Mouse (Mus musculus) heart, embryonic 10.5 days (tissue): ENCODE data around the gene Lrg1. TPM values are rescaled to one million over a fixed set of nuclear protein-coding genes. Genes with fewer than 3 reads are reported as not detected.
A peak's percentile ranks its signal among the peaks of the same experiment; 100 is the strongest.

Experiments
- DNase-seq: peaks from one replicate; pipeline ENCODE4 v3.0.0-alpha.2; 2017; ENCODE audit warnings: low spot score
- H3K27ac ChIP-seq: fragments of 300-500 bp; sonication (generic); 2 replicates; pipeline ENCODE4 v1.5.1; 2016; ENCODE audit warnings: mild to moderate bottlenecking
- H3K27me3 ChIP-seq: fragments of 300-500 bp; sonication (generic); 2 replicates; pipeline ENCODE4 v1.6.1; 2016; ENCODE audit warnings: mild to moderate bottlenecking; ENCODE audit not compliant: poor library complexity, insufficient read depth, severe bottlenecking
- H3K36me3 ChIP-seq: fragments of 300-500 bp; sonication (generic); 2 replicates; pipeline ENCODE4 v1.6.1; 2016; ENCODE audit warnings: mild to moderate bottlenecking, moderate library complexity
- H3K4me1 ChIP-seq: fragments of 300-500 bp; sonication (generic); 2 replicates; pipeline ENCODE4 v1.6.1; 2016; ENCODE audit warnings: mild to moderate bottlenecking
- H3K4me3 ChIP-seq: fragments of 300-500 bp; sonication (generic); 2 replicates; pipeline ENCODE4 v1.5.1; 2016; ENCODE audit warnings: mild to moderate bottlenecking, moderate library complexity
- H3K9me3 ChIP-seq: fragments of 300-500 bp; sonication (generic); 2 replicates; pipeline ENCODE4 v1.6.1; 2016; ENCODE audit warnings: mild to moderate bottlenecking, moderate library complexity
- WGBS: fragments of 180-500 bp; shearing (Covaris S2); methylation state at CpG from one replicate; pipeline ENCODE4 v1.1.7; 2016; 5-methylcytosine and 5-hydroxymethylcytosine counted together
- polyA plus RNA-seq: library from polyadenylated mRNA; unstranded; fragments of >200 nt; fragmentation: Nextera tagmentation; extraction: Ambion mirVana; gene quantifications from 2 replicates; pipeline ENCODE4 v1.2.1, GENCODE M21; 2016

Gene Lrg1
- polyA plus RNA-seq, 1 experiment from 2014 or later = not detected

DNA sequence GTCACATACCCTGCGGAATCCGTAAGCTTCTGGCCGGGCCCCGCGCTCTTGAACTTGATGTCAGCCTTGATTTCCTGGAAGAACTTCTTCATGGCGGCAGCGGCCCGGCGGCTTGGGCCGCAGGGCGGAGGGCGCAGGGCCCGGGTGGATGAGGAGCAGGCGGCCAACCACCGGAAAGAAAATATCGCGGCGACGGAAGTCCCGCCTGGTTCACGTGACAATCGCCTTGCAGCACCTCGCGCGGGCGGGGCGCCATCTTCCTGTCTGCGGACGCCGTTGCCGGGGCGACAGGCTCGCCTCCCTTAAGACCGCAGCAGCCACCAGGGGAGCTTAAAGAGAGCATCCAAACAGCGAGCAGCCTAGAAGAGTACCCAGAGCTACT is 47.0 kb downstream of the Lrg1 start, which contains the start of gene Ubxn6:
Gene Ubxn6 (minus strand): TSS at position 202 of the 382 bp plus-strand sequence.
- no peaks in the 10 kb centered on the region for H3K9me3 ChIP-seq
- under 1% methylated on average over 35 of the region's 35 CpGs for WGBS
- peaks cover 33% of the 10 kb centered on the region for H3K36me3 ChIP-seq

DNA sequence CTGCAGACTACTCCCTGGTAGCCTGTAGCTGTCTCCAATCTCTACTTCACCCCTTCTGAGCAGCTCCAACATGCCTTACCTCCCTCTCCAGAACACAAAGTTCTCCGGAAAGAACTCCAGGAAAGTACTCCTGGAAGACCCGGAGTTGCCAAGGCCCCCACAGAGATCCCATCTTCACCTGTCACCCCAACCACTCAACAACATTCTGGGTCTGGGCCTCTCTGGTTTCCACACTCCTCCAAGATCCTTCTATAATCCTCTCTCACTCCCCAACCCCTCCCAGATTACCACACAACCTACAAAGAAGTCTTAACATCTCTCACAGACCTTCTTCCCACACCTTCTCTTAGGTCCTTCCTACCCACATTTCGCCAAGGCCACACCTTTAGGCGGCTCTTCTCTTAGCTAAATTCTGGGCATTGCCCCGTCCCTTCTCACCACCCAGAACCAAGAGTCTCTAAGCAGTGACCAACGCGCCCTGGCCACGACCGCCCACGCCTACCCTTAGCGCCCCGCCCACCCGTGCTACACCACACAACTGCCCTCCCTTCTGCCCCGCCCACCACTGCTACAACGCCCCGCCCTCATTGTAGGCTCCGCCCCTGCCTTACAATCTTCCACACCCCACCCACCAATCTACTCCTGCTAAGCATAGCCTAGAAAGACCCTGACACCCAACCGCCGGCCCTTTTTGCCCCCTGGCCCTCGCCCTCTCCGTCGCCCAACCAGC is 47.5 kb downstream of the Lrg1 start:
- WGBS = 8% methylated on average over 22 of the region's 22 CpGs
- peaks cover 38% of the 10 kb centered on the region for H3K36me3 ChIP-seq
- no peaks in the 10 kb centered on the region for H3K9me3 ChIP-seq
- peak; percentile 97 for DNase-seq
- peak overlapping the region; percentile 93 for H3K27ac ChIP-seq
- H3K4me3 ChIP-seq = peak overlapping the region; percentile 84
- H3K4me1 ChIP-seq = peaks cover 15% of the 10 kb centered on the region
- no peaks in the 10 kb centered on the region for H3K27me3 ChIP-seq

More for the DNA sequence above, 47.0 kb downstream of the Lrg1 start, which contains the start of gene Ubxn6:
- peak; percentile 97 for DNase-seq
- Histone ChIP-seq H3K4me3 (peak within 1 kb of the TSS; percentile 84), H3K27ac (peak within 1 kb of the TSS; percentile 93), H3K4me1 (peaks cover 15% of the 10 kb centered on the region), H3K27me3 (no peaks in the 10 kb centered on the region)

- H3K9me3 ChIP-seq = no peaks in the 10 kb centered on the region
- WGBS = 97% methylated on average over 5 of the region's 5 CpGs
- DNase-seq = no peak
- H3K27me3 ChIP-seq = no peaks in the 10 kb centered on the region
- no peak overlapping the region for H3K27ac ChIP-seq
- H3K4me1 ChIP-seq = peaks cover 15% of the 10 kb centered on the region
- H3K36me3 ChIP-seq = peaks cover 58% of the 10 kb centered on the region
- no peak overlapping the region for H3K4me3 ChIP-seq
These were observed 49.6 kb downstream of the Lrg1 start for GRCm38 (mm10) chr17:56072243-56072642.

GRCm38 (mm10) chr17:56071126-56071525 is 50.7 kb downstream of the Lrg1 start:
- Histone ChIP-seq H3K4me3 (no peak overlapping the region), H3K36me3 (peaks cover 70% of the 10 kb centered on the region), H3K27me3 (no peaks in the 10 kb centered on the region), H3K27ac (no peak overlapping the region), H3K4me1 (peaks cover 15% of the 10 kb centered on the region), H3K9me3 (no peaks in the 10 kb centered on the region)
- no peak for DNase-seq

Other genes starting within 250 kb of the Lrg1 start
- gene Zfp119a, start 243.1 kb downstream of the Lrg1 start, polyA plus RNA-seq = 5.9 and 6.9 TPM in 2 replicates
- 8.2 and 11.0 TPM in 2 replicates for gene Zfp959, start 229.9 kb downstream of the Lrg1 start, polyA plus RNA-seq
- gene Zfp119b, start 172.5 kb downstream of the Lrg1 start, polyA plus RNA-seq = 3.9 TPM in 2 replicates
- 0.25 and 0.72 TPM in 2 replicates for gene Ebi3, start 169.4 kb downstream of the Lrg1 start, polyA plus RNA-seq
- 20.9 and 24.4 TPM in 2 replicates for gene Yju2, start 162.9 kb downstream of the Lrg1 start, polyA plus RNA-seq
- 11.3 and 15.2 TPM in 2 replicates for gene Shd, start 151.5 kb downstream of the Lrg1 start, polyA plus RNA-seq
- 8.4 and 23.2 TPM in 2 replicates for gene Fsd1, start 135.5 kb downstream of the Lrg1 start, polyA plus RNA-seq
- gene Stap2, start 116.4 kb downstream of the Lrg1 start, polyA plus RNA-seq = 7.7 and 8.0 TPM in 2 replicates
- gene Mpnd, start 116.3 kb downstream of the Lrg1 start, polyA plus RNA-seq = 69.5 and 111 TPM in 2 replicates
- gene Sh3gl1, start 85.4 kb downstream of the Lrg1 start, polyA plus RNA-seq = 117 and 155 TPM in 2 replicates
- 24.0 and 30.0 TPM in 2 replicates for gene Chaf1a, start 81.6 kb downstream of the Lrg1 start, polyA plus RNA-seq
- 33.1 and 34.3 TPM in 2 replicates for gene Ubxn6, start 47.0 kb downstream of the Lrg1 start, polyA plus RNA-seq
- gene Hdgfl2, start 42.4 kb downstream of the Lrg1 start, polyA plus RNA-seq = 121 and 139 TPM in 2 replicates
- 0.05 and 0.08 TPM in 2 replicates for gene Plin4, start 12.2 kb downstream of the Lrg1 start, polyA plus RNA-seq
- gene Plin5, start 4.4 kb downstream of the Lrg1 start, polyA plus RNA-seq = 0.18 and 0.46 TPM in 2 replicates
- 0.36 and 1.0 TPM in 2 replicates for gene Sema6b, start 18.3 kb upstream of the Lrg1 start, polyA plus RNA-seq
- 5.5 and 6.0 TPM in 2 replicates for gene Tnfaip8l1, start 40.5 kb upstream of the Lrg1 start, polyA plus RNA-seq
- gene Mydgf, start 61.9 kb upstream of the Lrg1 start, polyA plus RNA-seq = 94.2 and 106 TPM in 2 replicates
- 31.0 and 34.3 TPM in 2 replicates for gene Dpp9, start 96.9 kb upstream of the Lrg1 start, polyA plus RNA-seq
- 15.0 and 20.3 TPM in 2 replicates for gene Fem1a, start 134.8 kb upstream of the Lrg1 start, polyA plus RNA-seq
- gene Ticam1, start 154.8 kb upstream of the Lrg1 start, polyA plus RNA-seq = 6.8 and 9.5 TPM in 2 replicates
- gene Plin3, start 170.9 kb upstream of the Lrg1 start, polyA plus RNA-seq = 81.7 and 93.2 TPM in 2 replicates
- not detected in 2 replicates for gene Arrdc5, start 178.3 kb upstream of the Lrg1 start, polyA plus RNA-seq
- gene Uhrf1, start 181.3 kb upstream of the Lrg1 start, polyA plus RNA-seq = 136 and 163 TPM in 2 replicates
- 34.6 and 35.6 TPM in 2 replicates for gene Kdm4b, start 204.1 kb upstream of the Lrg1 start, polyA plus RNA-seq